Mouse (Mus musculus): ENCODE data around the gene Tbcd. TPM values are rescaled to one million over a fixed set of nuclear protein-coding genes. Genes with fewer than 3 reads are reported as not detected.

Gene Tbcd
- total RNA-seq, 1 experiment = 68.6 TPM

DNA sequence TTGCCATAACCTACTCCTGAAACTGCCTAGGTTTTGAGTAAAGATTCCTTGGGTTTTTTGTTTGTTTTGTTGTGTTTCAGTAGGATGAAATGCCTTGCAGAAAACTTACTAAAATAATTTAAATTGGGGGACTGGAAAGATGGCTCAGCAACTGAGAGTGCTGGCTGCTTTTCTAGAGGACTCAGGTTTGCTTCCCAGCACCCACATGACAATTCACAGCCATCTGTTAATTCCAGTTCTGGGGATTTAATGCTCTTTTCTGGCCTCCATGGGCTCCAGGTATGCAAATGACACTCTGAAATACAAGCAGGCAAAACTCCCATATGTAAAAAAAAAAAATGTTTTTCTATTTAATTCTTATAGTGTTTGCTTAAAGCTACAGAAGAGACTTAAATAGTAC is 130.1 kb downstream of the Tbcd start:
- Histone ChIP-seq H3K9ac (ENCODE audit: insufficient read depth, low read depth, low read length, poor library complexity, severe bottlenecking) (no peak overlapping the region), H3K4me1 (ENCODE audit: control insufficient read depth in 2 of 2, insufficient read depth in 2 of 2, low read length in 2 of 2, poor library complexity in 1 of 2) (no peaks in the 10 kb centered on the region), H3K27ac (ENCODE audit: insufficient read depth, low read depth, low read length, poor library complexity, severe bottlenecking) (no peak overlapping the region), H3K9me3 (ENCODE audit: control insufficient read depth, insufficient read depth, low read depth, low read length) (no peaks in the 10 kb centered on the region), H3K4me3 (ENCODE audit: insufficient read depth in 1 of 2, low read depth in 1 of 2, low read length in 2 of 2, poor library complexity in 1 of 2, severe bottlenecking in 1 of 2) (no peak overlapping the region), H3K36me3 (ENCODE audit: control insufficient read depth, insufficient read depth, low read length, poor library complexity, severe bottlenecking) (peaks cover 3% of the 10 kb centered on the region; the same call in 1 of the 2 replicates)
- no peak for TF ChIP-seq CHD2 (IDR thresholded peaks at IDR 0.05; ENCODE audit: low read depth, low read length)
- TF ChIP-seq ZNF384 (IDR thresholded peaks at IDR 0.05; ENCODE audit: low read depth, low read length) = no peak
- no peak for TF ChIP-seq ZC3H11A (IDR thresholded peaks at IDR 0.05; ENCODE audit: borderline replicate concordance, low read depth, low read length)
- TF ChIP-seq MAFK (IDR thresholded peaks at IDR 0.05; ENCODE audit: insufficient read depth, low read depth, low read length) = no peak
- TF ChIP-seq HCFC1 (IDR thresholded peaks at IDR 0.05; ENCODE audit: borderline replicate concordance, insufficient read depth, low read length) = no peak
- no peak for DNase-seq (ENCODE audit: low read depth, low spot score)
- in situ Hi-C loops (cut with MboI; ENCODE audit: low sequenced_read_pairs in 2 of 2, unreplicated experiment in 2 of 2) = no loop called here

DNA sequence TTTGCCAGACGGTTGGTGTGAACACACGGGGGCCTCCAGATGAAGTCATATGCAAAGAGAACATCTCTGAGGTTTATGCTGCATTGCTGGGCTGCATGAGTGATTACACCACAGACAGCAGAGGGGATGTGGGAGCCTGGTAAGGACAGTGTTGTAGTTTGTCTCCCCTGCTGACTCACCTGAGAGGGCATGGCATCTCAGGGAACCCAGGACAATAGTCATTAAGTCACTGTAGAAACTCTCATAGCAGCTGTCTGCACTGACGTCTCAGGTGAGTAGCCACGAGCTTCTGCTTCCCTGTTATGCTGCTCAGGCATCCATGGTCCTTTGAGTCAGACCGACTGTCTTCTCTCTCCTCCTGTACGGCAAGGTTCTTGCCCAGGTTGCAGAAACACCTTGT is 145.5 kb downstream of the Tbcd start:
- TF ChIP-seq CHD2 (IDR thresholded peaks at IDR 0.05; ENCODE audit: low read depth, low read length) (no peak), ZNF384 (IDR thresholded peaks at IDR 0.05; ENCODE audit: low read depth, low read length) (no peak), HCFC1 (IDR thresholded peaks at IDR 0.05; ENCODE audit: borderline replicate concordance, insufficient read depth, low read length) (no peak), MAFK (IDR thresholded peaks at IDR 0.05; ENCODE audit: insufficient read depth, low read depth, low read length) (no peak), ZC3H11A (IDR thresholded peaks at IDR 0.05; ENCODE audit: borderline replicate concordance, low read depth, low read length) (no peak)
- no peak overlapping the region for H3K9ac ChIP-seq (ENCODE audit: insufficient read depth, low read depth, low read length, poor library complexity, severe bottlenecking)
- H3K9me3 ChIP-seq (ENCODE audit: control insufficient read depth, insufficient read depth, low read depth, low read length) = no peaks in the 10 kb centered on the region
- H3K4me3 ChIP-seq (ENCODE audit: insufficient read depth in 1 of 2, low read depth in 1 of 2, low read length in 2 of 2, poor library complexity in 1 of 2, severe bottlenecking in 1 of 2) = no peak overlapping the region
- DNase-seq (ENCODE audit: low read depth, low spot score) = no peak
- H3K27ac ChIP-seq (ENCODE audit: insufficient read depth, low read depth, low read length, poor library complexity, severe bottlenecking) = no peak overlapping the region
- peaks cover 18% of the 10 kb centered on the region for H3K36me3 ChIP-seq (ENCODE audit: control insufficient read depth, insufficient read depth, low read length, poor library complexity, severe bottlenecking)
- H3K4me1 ChIP-seq (ENCODE audit: control insufficient read depth in 2 of 2, insufficient read depth in 2 of 2, low read length in 2 of 2, poor library complexity in 1 of 2) = no peaks in the 10 kb centered on the region
- in situ Hi-C loops (cut with MboI; ENCODE audit: low sequenced_read_pairs in 2 of 2, unreplicated experiment in 2 of 2) = no loop called here

DNA sequence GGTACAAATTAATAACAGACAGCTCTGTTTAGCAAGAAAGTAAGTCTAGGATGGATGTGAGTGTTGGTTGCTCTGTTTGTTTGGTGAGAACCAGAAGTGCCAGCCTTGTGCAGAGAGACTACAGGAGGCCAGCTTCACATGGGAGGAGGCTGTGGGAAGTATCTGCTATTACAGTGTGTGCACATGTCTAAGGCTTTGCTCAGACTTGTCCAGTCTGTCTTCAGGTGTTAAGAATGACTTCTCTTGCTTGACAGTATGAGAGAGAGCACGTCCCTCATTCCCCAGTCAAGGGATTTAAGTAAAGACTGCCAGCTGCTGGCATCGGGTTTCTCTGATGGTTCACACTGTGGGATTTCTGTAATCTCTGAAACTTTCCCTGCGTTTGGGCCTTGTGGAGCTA is 149.7 kb downstream of the Tbcd start:
- no peaks in the 10 kb centered on the region for H3K9me3 ChIP-seq (ENCODE audit: control insufficient read depth, insufficient read depth, low read depth, low read length)
- no peak overlapping the region for H3K4me3 ChIP-seq (ENCODE audit: insufficient read depth in 1 of 2, low read depth in 1 of 2, low read length in 2 of 2, poor library complexity in 1 of 2, severe bottlenecking in 1 of 2)
- no peak overlapping the region for H3K27ac ChIP-seq (ENCODE audit: insufficient read depth, low read depth, low read length, poor library complexity, severe bottlenecking)
- in situ Hi-C loops (cut with MboI; ENCODE audit: low sequenced_read_pairs in 2 of 2, unreplicated experiment in 2 of 2) = no loop called here
- no peaks in the 10 kb centered on the region for H3K4me1 ChIP-seq (ENCODE audit: control insufficient read depth in 2 of 2, insufficient read depth in 2 of 2, low read length in 2 of 2, poor library complexity in 1 of 2)
- TF ChIP-seq ZC3H11A (IDR thresholded peaks at IDR 0.05; ENCODE audit: borderline replicate concordance, low read depth, low read length) (no peak), ZNF384 (IDR thresholded peaks at IDR 0.05; ENCODE audit: low read depth, low read length) (no peak), MAFK (IDR thresholded peaks at IDR 0.05; ENCODE audit: insufficient read depth, low read depth, low read length) (no peak), HCFC1 (IDR thresholded peaks at IDR 0.05; ENCODE audit: borderline replicate concordance, insufficient read depth, low read length) (no peak), CHD2 (IDR thresholded peaks at IDR 0.05; ENCODE audit: low read depth, low read length) (no peak)
- no peak for DNase-seq (ENCODE audit: low read depth, low spot score)
- H3K9ac ChIP-seq (ENCODE audit: insufficient read depth, low read depth, low read length, poor library complexity, severe bottlenecking) = no peak overlapping the region
- H3K36me3 ChIP-seq (ENCODE audit: control insufficient read depth, insufficient read depth, low read length, poor library complexity, severe bottlenecking) = peaks cover 20% of the 10 kb centered on the region

DNA sequence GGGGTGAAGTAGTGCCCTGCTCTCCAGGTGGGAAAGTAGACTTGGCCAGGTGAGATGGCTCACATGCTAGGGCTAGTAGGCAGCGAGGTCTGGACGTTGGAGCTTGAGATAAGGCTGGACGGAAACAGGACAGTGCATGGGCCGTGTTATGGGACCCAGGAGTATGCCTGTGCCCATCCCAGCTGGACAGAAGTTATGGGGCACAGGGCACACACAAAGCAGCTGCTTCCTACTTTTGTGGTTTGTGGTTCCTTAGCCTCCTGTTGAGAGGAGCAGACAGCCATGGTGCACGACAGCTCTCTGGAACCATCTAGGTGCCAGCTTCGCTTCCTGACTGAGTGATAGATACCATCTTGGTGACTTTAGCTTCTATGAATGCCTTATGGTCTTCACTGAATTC is 153.9 kb downstream of the Tbcd start:
- Histone ChIP-seq H3K36me3 (ENCODE audit: control insufficient read depth, insufficient read depth, low read length, poor library complexity, severe bottlenecking) (peaks cover 24% of the 10 kb centered on the region), H3K4me3 (ENCODE audit: insufficient read depth in 1 of 2, low read depth in 1 of 2, low read length in 2 of 2, poor library complexity in 1 of 2, severe bottlenecking in 1 of 2) (no peak overlapping the region), H3K27ac (ENCODE audit: insufficient read depth, low read depth, low read length, poor library complexity, severe bottlenecking) (no peak overlapping the region), H3K9ac (ENCODE audit: insufficient read depth, low read depth, low read length, poor library complexity, severe bottlenecking) (no peak overlapping the region), H3K9me3 (ENCODE audit: control insufficient read depth, insufficient read depth, low read depth, low read length) (no peaks in the 10 kb centered on the region), H3K4me1 (ENCODE audit: control insufficient read depth in 2 of 2, insufficient read depth in 2 of 2, low read length in 2 of 2, poor library complexity in 1 of 2) (no peaks in the 10 kb centered on the region)
- DNase-seq (ENCODE audit: low read depth, low spot score) = no peak
- in situ Hi-C loops (cut with MboI; ENCODE audit: low sequenced_read_pairs in 2 of 2, unreplicated experiment in 2 of 2) = no loop called here
- no peak for TF ChIP-seq MAFK (IDR thresholded peaks at IDR 0.05; ENCODE audit: insufficient read depth, low read depth, low read length)
- TF ChIP-seq ZC3H11A (IDR thresholded peaks at IDR 0.05; ENCODE audit: borderline replicate concordance, low read depth, low read length) = no peak
- TF ChIP-seq ZNF384 (IDR thresholded peaks at IDR 0.05; ENCODE audit: low read depth, low read length) = no peak
- TF ChIP-seq CHD2 (IDR thresholded peaks at IDR 0.05; ENCODE audit: low read depth, low read length) = no peak
- no peak for TF ChIP-seq HCFC1 (IDR thresholded peaks at IDR 0.05; ENCODE audit: borderline replicate concordance, insufficient read depth, low read length)

DNA sequence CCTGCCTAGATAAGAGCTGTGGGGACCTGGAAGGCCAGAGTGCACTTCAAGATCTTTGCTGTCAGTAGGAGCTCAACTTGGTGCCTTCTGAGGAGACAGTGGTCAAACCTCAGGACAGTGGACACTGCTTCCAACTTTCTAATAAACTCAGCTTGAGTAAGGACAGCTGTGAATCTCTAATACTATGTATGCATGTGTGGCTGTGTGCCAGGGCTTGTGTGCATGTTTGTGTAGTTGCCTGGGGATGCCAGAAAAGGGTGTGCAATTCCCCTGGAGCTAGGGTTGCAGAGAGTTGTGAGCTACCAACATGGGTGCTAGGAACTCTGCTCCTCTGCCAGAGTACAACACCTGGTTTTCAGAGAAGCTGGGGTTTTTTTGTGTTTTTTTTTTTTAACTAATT is 159.2 kb downstream of the Tbcd start:
- no peak overlapping the region for H3K27ac ChIP-seq (ENCODE audit: insufficient read depth, low read depth, low read length, poor library complexity, severe bottlenecking)
- H3K4me3 ChIP-seq (ENCODE audit: insufficient read depth in 1 of 2, low read depth in 1 of 2, low read length in 2 of 2, poor library complexity in 1 of 2, severe bottlenecking in 1 of 2) = no peak overlapping the region
- no peaks in the 10 kb centered on the region for H3K4me1 ChIP-seq (ENCODE audit: control insufficient read depth in 2 of 2, insufficient read depth in 2 of 2, low read length in 2 of 2, poor library complexity in 1 of 2)
- DNase-seq (ENCODE audit: low read depth, low spot score) = no peak
- H3K36me3 ChIP-seq (ENCODE audit: control insufficient read depth, insufficient read depth, low read length, poor library complexity, severe bottlenecking) = peaks cover 29% of the 10 kb centered on the region
- TF ChIP-seq HCFC1 (IDR thresholded peaks at IDR 0.05; ENCODE audit: borderline replicate concordance, insufficient read depth, low read length) = no peak
- TF ChIP-seq CHD2 (IDR thresholded peaks at IDR 0.05; ENCODE audit: low read depth, low read length) = no peak
- no peak for TF ChIP-seq ZNF384 (IDR thresholded peaks at IDR 0.05; ENCODE audit: low read depth, low read length)
- TF ChIP-seq ZC3H11A (IDR thresholded peaks at IDR 0.05; ENCODE audit: borderline replicate concordance, low read depth, low read length) = no peak
- no peak overlapping the region for H3K9ac ChIP-seq (ENCODE audit: insufficient read depth, low read depth, low read length, poor library complexity, severe bottlenecking)
- in situ Hi-C loops (cut with MboI; ENCODE audit: low sequenced_read_pairs in 2 of 2, unreplicated experiment in 2 of 2) = no loop called here
- no peaks in the 10 kb centered on the region for H3K9me3 ChIP-seq (ENCODE audit: control insufficient read depth, insufficient read depth, low read depth, low read length)

Data from ES-E14 (cell line).